Mouse (Mus musculus) thymus, postnatal 25 days (tissue): ENCODE measurements at regions not wholly inside any gene's neighbourhood (a gene's known extent, or its start where the extent isn't known, plus 50 kb on each side); places are given as distances from the start of the nearest gene placed in this dataset.

Source experiments
- DNase-seq: peaks from one replicate; pipeline ENCODE4 v3.0.0; 2022

DNA sequence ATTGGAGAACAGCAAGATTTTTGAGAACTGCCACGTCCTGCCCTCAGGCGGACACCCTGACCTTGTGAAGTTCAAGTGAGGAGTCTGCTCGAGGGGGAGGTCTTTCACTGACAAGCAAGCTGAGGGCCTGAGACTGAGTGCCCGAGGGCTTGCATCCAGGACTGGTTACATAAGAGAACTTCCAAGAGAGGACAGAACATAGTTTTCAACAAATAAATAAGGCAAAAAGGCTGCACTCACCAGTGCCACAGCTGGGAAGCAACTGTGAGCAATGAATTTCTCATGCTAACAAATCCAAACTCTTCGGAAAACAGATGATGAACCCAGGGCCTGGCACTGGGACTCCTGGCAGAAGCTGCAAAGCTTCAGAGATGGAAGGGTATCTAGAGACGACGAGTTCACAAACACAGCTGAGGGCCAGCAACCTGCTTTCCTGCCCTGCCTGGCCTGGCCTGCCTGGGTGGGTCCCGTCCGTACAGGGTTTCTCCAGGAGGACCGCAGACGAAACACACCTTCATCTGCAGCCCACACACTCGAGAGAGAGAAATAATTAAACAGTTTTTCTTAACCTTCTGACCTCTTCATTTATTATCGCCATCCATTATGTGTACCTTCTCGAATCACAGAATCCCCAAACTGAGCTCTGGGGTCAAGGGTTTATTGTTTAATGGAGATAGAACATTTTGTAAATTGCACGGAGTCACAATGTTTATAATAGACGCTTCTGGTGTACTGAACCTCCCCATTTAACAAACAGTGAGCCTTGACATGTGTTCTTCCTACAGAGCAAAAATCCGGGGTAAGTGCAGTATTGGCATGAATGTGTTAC is 334.3 kb upstream of the Ddhd1 start:
- no peak for DNase-seq

DNA sequence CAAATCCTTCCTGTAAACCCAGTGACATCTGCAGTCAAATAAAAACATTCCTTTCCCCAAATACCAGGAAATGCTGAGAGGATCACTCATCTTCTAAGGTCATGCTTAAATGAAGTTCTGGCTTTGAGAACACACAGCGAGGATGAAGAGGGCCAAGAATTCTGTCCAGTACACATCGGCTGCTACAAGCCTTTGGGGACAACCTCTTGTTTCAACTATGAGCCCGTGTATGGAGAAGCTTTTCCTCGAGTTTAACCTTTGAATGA is 334.9 kb upstream of the Ddhd1 start:
- DNase-seq = no peak

DNA sequence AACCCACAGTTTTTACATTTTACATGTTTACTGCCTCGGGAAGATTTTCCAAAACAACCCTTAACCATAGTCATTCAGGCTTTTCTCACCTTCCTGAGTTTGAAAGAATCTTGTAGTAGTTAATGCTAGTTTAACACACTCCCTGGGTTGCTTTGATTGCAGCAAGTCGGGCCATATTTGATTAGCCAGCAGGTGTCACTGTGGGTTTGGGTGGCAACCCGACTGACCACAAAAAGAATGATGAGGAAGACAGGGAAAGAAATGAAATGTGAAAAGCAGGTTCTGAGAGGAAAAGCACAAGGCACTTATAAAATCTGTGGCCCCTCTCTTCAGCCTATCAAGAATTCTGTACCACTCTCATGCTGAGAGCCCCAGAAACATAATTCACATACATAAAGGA is 335.7 kb upstream of the Ddhd1 start:
- DNase-seq = peak; percentile 4

GRCm38 (mm10) chr14:45996760-45997159 is 338.8 kb upstream of the Ddhd1 start:
- DNase-seq = no peak

- DNase-seq = no peak
These were observed 346.1 kb upstream of the Ddhd1 start for GRCm38 (mm10) chr14:46004078-46004477.

DNA sequence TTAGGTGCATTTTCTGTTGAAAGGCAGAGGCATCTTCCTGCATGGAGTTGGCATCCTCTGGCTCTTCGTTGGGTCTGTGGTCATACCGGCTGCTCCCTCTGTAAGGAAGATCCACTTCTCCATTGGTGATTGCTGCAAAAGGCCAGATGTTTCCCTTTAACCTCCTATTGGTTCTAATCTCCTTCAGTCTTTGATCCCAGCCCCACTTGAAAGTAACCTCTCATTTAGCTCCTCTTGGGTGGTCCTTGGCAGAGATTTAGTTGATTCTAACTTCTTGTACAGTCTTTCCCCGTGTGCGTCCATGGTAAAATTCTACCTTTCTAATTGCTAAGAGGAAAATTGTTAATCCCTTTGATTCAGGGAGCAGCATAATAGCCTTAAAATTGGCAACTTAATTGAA is 347.4 kb upstream of the Ddhd1 start:
- no peak for DNase-seq

DNA sequence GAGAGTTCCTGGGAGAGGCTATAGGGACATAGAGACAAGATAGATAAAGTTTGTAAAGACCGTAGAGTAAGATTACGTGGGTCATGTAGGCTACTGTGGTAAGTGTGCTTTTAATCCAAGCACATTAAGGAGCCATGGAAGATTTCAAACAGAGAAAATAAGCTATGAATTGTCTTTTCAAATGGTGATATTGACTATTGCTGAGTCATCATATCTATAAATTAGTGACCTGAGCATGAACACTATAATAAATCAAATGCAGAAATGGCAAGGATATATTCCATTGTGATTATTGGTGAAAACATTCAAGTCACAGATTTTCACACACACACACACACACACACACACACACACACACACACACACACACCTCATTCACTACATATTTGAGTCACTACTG is 355.3 kb upstream of the Ddhd1 start:
- DNase-seq = no peak

DNA sequence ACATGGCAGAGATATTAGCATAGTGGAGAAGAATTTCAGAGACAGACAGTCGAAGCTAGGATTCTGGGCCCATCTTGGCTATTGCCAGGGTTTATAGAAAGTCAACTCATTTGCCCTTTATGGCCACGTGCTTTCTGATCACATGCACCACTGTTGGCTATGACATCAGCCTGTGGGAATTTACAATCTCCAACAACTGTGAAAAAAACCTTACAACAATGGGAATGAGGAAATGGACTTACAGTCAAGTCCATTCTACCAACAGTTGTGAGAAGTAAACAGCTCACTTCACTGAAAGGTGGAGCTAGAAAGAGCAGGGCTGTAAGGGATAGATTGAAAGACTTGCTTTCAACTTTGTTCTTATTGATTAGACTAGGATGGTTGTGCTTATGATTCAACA is 356.1 kb upstream of the Ddhd1 start:
- DNase-seq = no peak

DNA sequence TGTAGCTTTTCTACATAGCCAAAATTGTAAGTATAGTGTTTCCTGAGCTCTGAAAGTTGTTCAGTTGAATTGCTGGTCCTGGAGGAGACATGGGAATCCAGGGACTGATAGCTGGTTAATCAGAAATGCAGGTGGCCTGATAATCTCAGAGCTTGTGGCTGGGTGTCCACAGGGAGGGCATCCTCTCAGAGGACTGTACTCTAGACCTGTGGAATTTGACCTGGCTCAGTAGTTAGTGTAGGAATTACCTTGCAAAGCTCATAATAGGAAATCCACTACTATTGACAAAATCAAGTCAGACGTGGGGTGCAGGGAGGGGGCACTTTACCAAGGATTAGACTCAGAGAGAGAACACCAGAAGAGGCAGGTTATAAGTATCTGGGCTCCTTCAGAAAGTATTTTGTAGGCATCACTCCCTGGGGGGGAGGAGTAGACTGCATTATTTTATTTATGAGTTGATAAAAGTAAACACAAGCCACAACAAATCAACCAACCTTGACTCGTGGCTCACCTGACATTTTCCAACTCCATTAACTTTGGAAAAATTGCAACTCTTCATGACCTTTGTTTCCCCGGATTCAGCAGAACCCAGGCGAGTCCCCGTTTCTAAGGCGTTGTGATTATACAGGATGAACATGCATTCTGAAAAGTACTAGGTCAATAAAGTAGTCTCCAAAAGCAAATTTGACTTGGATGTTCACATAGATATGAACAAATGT is 357.9 kb upstream of the Ddhd1 start:
- DNase-seq = no peak

DNA sequence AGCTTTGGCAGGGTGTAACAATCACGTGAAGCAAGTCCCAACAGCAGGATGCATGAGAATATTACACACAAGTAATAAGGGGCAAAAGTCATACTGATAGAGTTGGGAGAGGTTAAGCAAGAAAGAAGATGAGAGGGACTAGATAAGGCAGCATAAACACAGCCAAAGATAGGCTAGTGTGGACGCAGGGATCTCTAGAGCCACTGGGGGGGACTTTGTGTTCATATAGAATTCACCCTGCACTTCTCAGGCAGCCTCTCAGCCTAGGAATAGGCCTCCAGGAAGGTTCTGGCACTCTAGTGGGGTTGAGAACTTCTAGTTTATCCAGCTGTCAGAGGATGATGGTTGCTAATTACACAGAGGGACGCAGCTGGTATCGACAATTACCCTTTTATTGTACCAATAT is 358.8 kb upstream of the Ddhd1 start:
- DNase-seq = no peak

DNA sequence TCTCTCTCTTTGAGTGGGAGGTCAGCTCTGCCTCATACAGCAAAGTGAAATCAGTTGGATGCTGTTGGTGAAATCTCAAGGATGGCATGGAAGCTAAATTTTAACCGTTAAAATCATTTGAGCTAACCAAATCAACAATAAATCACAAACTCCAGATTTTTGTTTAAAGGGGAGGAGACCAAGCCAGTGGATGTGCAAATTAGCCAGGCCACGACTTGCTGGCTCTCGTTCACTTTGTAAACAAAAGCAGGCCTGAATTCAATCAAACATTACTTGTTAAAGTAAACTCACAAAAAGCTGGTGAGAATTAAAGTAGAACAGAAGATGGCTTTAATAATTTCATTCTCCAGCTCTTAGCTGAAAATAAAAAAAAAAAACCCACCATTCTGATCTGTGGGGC is 359.3 kb upstream of the Ddhd1 start:
- DNase-seq = no peak

DNA sequence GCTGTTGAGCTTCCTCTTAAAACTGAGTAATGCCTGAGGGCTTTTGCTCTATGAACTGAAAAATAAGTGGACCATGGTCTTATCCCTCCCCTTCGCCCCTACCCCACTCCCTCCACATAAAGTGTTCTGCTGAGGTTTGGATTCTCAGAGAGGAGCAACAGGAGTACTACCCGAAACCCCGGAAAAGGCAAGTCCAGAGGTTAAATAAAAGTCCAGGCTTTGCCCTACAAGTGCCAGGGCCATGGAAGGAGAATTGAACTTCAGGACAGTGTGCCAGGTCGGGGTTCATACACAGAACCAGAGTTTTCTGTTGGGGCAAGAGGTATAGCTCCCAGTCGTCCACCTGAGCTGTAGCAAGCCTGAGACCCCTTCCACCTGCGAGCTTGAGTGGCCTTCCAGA is 360.0 kb upstream of the Ddhd1 start:
- DNase-seq = no peak

DNA sequence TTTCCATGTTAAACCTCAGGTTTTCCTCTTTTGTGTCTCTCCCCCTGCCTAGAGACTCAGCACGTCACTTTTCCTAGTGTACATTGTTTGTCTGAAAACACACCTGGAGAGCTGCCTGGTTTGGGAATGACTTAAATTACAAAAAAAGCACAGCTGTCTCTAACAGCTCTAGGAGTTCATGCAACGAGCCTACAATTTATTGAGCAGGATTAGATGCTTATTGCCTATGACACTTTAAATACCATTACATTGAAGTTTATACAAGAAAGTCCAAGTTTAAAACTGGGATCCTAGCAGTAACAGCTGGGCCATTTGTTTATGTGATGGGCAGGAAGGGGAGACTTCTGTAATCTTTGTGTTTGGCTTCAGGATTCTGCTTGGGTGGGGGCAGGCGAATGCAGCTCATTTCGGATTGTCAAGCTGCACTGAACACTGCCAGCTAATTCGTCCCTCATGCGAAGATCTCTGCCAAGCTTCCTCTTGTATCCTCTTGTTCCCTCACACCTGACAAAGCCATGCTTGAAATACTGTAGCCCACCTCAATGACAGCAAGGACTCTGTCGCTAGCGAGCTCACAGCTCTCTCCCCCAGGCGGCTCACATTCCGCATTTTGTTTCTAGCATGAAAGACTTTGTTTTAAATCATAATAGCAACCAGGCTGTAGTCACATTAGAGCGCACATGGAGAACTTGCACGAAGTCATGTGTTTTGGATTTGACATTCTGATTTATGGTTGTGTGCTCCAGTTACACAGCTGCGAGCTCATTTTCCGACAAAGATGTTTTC is 359.8 kb upstream of the Gm15217 start:
- no peak for DNase-seq

DNA sequence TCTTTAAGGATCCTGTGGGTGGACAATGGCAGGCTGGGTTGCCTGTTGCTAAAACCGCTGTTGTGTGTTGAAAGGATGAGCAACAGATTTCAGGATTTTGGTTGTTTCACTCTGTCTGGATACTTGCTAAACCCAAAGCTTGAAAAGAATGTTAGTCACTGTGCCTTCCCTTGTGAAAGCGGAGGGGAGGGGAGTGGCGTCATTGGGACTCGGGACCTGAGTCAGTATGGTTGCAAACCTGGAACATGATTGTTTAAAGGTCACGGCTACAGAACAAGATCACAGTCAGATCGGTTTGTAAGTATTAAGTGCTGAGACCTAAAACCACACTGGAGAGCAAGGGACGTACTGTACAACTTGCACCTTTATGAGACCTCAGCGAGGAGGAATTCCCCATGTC is 344.9 kb upstream of the Gm15217 start:
- DNase-seq = no peak

- no peak for DNase-seq
These were observed 318.4 kb upstream of the Gm15217 start for GRCm38 (mm10) chr14:46060622-46061381.

- no peak for DNase-seq
These were observed 312.0 kb upstream of the Gm15217 start for GRCm38 (mm10) chr14:46067102-46067801.

GRCm38 (mm10) chr14:46071244-46071643 is 308.0 kb upstream of the Gm15217 start:
- no peak for DNase-seq

- no peak for DNase-seq
These were observed 302.5 kb upstream of the Gm15217 start for GRCm38 (mm10) chr14:46076738-46077137.

DNA sequence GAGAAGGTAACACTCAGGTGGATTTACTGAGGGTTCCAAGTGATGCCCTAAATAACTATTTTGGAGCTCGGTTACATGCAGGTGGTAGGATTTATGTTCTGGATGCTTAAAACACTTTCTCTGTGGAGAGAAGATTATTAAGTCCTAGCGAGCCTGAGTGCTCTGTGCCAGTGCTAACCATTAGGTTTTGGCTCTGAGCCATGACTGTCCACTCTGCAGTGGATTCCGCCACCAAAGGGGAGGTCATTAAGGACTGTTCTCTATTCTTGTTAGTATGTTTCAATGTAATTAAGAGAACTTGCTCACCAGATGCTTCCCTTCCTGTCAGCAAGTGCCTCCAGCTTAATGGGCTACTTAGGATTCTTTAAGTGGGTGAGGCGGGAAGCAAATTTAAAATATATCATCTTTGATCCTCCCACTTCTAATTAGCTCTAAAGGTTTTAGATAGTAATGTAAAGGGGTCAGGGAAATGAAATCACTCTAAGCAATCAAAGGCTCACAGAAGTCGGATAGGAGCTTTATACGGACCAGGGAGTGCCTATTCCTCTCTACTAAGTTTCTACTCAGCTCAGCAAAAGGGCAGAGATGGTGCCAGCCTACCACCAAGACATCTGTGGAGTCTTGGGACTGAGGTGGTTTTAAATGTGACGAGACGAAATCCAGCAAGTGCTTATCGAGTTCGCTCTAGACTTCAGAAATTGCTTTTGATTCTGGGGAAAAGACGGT is 301.6 kb upstream of the Gm15217 start:
- no peak for DNase-seq

GRCm38 (mm10) chr14:46082646-46083045 is 296.6 kb upstream of the Gm15217 start:
- DNase-seq = no peak

GRCm38 (mm10) chr14:46088968-46089691 is 290.1 kb upstream of the Gm15217 start:
- DNase-seq = no peak
